Mouse (Mus musculus): ENCODE data around the gene Hemk1.

Hemk1 gene

GRCm38 (mm10) chr9:107338172-107338883 is at the start of gene Hemk1:
Gene Hemk1 (minus strand): TSS chr9:107338350.
- DNase-seq (ENCODE audit: low read depth in 2 of 2, low spot score in 2 of 2) = peak; percentile 55 to 65

- DNase-seq (ENCODE audit: low read depth in 2 of 2, low spot score in 2 of 2) = no peak
Observed at GRCm38 (mm10) chr9:107387708-107388107, 49.6 kb upstream of the Hemk1 start.

GRCm38 (mm10) chr9:107386722-107387121 is 48.6 kb upstream of the Hemk1 start:
- peak in 1 of 2 experiments; percentile 35 for DNase-seq (ENCODE audit: low read depth in 2 of 2, low spot score in 2 of 2)

- DNase-seq (ENCODE audit: low read depth in 2 of 2, low spot score in 2 of 2) = no peak
Observed at GRCm38 (mm10) chr9:107384396-107384795, 46.2 kb upstream of the Hemk1 start.

GRCm38 (mm10) chr9:107381723-107382122 is 43.6 kb upstream of the Hemk1 start:
- DNase-seq (ENCODE audit: low read depth in 2 of 2, low spot score in 2 of 2) = no peak

- no peak for DNase-seq (ENCODE audit: low read depth in 2 of 2, low spot score in 2 of 2)
Observed at GRCm38 (mm10) chr9:107377961-107378512, 39.9 kb upstream of the Hemk1 start.

GRCm38 (mm10) chr9:107375451-107375850 is 37.3 kb upstream of the Hemk1 start:
- DNase-seq (ENCODE audit: low read depth in 2 of 2, low spot score in 2 of 2) = no peak

GRCm38 (mm10) chr9:107374623-107375022 is 36.5 kb upstream of the Hemk1 start:
- DNase-seq (ENCODE audit: low read depth in 2 of 2, low spot score in 2 of 2) = no peak

GRCm38 (mm10) chr9:107372441-107372840 is 34.3 kb upstream of the Hemk1 start:
- DNase-seq (ENCODE audit: low read depth in 2 of 2, low spot score in 2 of 2) = no peak

GRCm38 (mm10) chr9:107370106-107370463 is 31.9 kb upstream of the Hemk1 start:
- no peak for DNase-seq (ENCODE audit: low read depth in 2 of 2, low spot score in 2 of 2)

GRCm38 (mm10) chr9:107369270-107370105 is 31.3 kb upstream of the Hemk1 start:
- DNase-seq (ENCODE audit: low read depth in 2 of 2, low spot score in 2 of 2) = no peak

- no peak for DNase-seq (ENCODE audit: low read depth in 2 of 2, low spot score in 2 of 2)
Observed at GRCm38 (mm10) chr9:107368302-107368701, 30.2 kb upstream of the Hemk1 start.

- DNase-seq (ENCODE audit: low read depth in 2 of 2, low spot score in 2 of 2) = peak; percentile 26 to 45
Observed at GRCm38 (mm10) chr9:107366644-107367043, 28.5 kb upstream of the Hemk1 start.

- DNase-seq (ENCODE audit: low read depth in 2 of 2, low spot score in 2 of 2) = no peak
Observed at GRCm38 (mm10) chr9:107360989-107361388, 22.8 kb upstream of the Hemk1 start.

- DNase-seq (ENCODE audit: low read depth in 2 of 2, low spot score in 2 of 2) = peak; percentile 63 to 73
Observed at GRCm38 (mm10) chr9:107357651-107358050, 19.5 kb upstream of the Hemk1 start.

- DNase-seq (ENCODE audit: low read depth in 2 of 2, low spot score in 2 of 2) = peak; percentile 41 to 59
Observed at GRCm38 (mm10) chr9:107355870-107356765, 18.0 kb upstream of the Hemk1 start.

- DNase-seq (ENCODE audit: low read depth in 2 of 2, low spot score in 2 of 2) = no peak
Observed at GRCm38 (mm10) chr9:107354826-107355225, 16.7 kb upstream of the Hemk1 start.

- no peak for DNase-seq (ENCODE audit: low read depth in 2 of 2, low spot score in 2 of 2)
Observed at GRCm38 (mm10) chr9:107349321-107349720, 11.2 kb upstream of the Hemk1 start.

GRCm38 (mm10) chr9:107347586-107348183 is 9.5 kb upstream of the Hemk1 start:
- DNase-seq (ENCODE audit: low read depth in 2 of 2, low spot score in 2 of 2) = no peak

- no peak for DNase-seq (ENCODE audit: low read depth in 2 of 2, low spot score in 2 of 2)
Observed at GRCm38 (mm10) chr9:107346081-107346480, 7.9 kb upstream of the Hemk1 start.

GRCm38 (mm10) chr9:107344027-107344426 is 5.9 kb upstream of the Hemk1 start:
- no peak for DNase-seq (ENCODE audit: low read depth in 2 of 2, low spot score in 2 of 2)
